Mouse (Mus musculus): ENCODE results near the gene Psd4. TPM values are rescaled to one million over a fixed set of nuclear protein-coding genes. Genes with fewer than 3 reads are reported as not detected.

Gene Psd4
- polyA plus RNA-seq, 1 experiment, result 20.1 TPM

Other genes starting within 250 kb of the Psd4 start
- not detected in 2 replicates for gene Il1f8, start 214.4 kb upstream of the Psd4 start, polyA plus RNA-seq (2012; rRNA removed)
- not detected in 2 replicates for gene Il1f9, start 181.1 kb upstream of the Psd4 start, polyA plus RNA-seq (2012; rRNA removed)
- not detected in 2 replicates for gene Il1f6, start 152.2 kb upstream of the Psd4 start, polyA plus RNA-seq (2012; rRNA removed)
- not detected in 2 replicates for gene Il1f5, start 90.6 kb upstream of the Psd4 start, polyA plus RNA-seq (2012; rRNA removed)
- gene Il1f10, start 76.4 kb upstream of the Psd4 start, polyA plus RNA-seq (2012; rRNA removed), result not detected in 2 replicates
- gene Il1rn, start 30.7 kb upstream of the Psd4 start, polyA plus RNA-seq (2012; rRNA removed), result 2.9 and 3.4 TPM in 2 replicates
- 5.7 and 9.1 TPM in 2 replicates for gene Pax8, start 108.0 kb downstream of the Psd4 start, polyA plus RNA-seq (2012; rRNA removed)

All from large intestine, adult 2 months (tissue).